In the genomic region with DNA sequence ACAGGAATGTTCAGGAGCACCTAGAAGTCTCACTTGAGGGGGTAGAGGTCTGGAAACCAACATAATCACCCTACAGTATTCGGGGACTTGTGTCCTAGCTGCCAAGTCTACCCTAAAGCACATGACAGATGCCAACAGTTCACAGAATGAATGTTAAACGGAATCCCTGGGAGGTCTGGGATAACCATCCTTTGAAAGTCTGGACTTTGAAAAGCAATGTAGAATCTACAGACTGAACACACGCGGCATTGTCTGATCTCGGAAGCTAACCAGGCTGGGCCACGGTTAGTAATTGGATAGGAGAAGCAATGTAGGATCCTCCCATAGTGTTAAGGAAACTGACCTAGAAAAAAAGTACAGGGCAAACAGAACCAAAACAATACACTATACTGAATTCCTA, we compare ENCODE assay signal across 12 mouse cellular contexts.
DNase-seq lines count a peak whose midpoint lies in the region; ATAC-seq lines count a peak whose summit lies in the region.
"Had no signal": no experiment of that assay in that cellular context is flagged by ENCODE, and none has a peak within 500 bp of the region (broad histone marks: within the 10 kb centered on the region; RNA-seq: fewer than 3 reads in every experiment).

No protein-coding gene starts in this region.

- no peak for DNase-seq in hindbrain, embryonic 11.5 days (ENCODE audit: low spot score)
- no peak for DNase-seq in hindbrain, embryonic 10.5 days (ENCODE audit: low spot score)
- peak; percentile 48 for DNase-seq in midbrain, embryonic 14.5 days
- no peak for DNase-seq in midbrain, embryonic 11.5 days (ENCODE audit: low spot score, missing footprints)
- peak; percentile 25 to 62 for DNase-seq in kidney, postnatal 36 days
- DNase-seq in right cerebral cortex, adult 2 months (ENCODE audit: low spot score in 2 of 2) = no peak
- DNase-seq: adrenal gland, postnatal 14 days; cerebellum, postnatal 36 days had no signal

- H3K36me3 ChIP-seq in forebrain, embryonic 13.5 days (ENCODE audit: poor library complexity, severe bottlenecking) = peaks cover 4% of the 10 kb centered on the region; the same call in 1 of the 2 replicates
- no peaks in the 10 kb centered on the region for H3K36me3 ChIP-seq in forebrain, embryonic 16.5 days (ENCODE audit: control insufficient read depth, insufficient read depth)
- H3K36me3 ChIP-seq in hindbrain, embryonic 11.5 days (ENCODE audit: control insufficient read depth, insufficient read depth, low read length) = no peaks in the 10 kb centered on the region
- H3K36me3 ChIP-seq in hindbrain, embryonic 10.5 days = peaks cover 72% of the 10 kb centered on the region
- no peaks in the 10 kb centered on the region for H3K36me3 ChIP-seq in midbrain, embryonic 14.5 days (ENCODE audit: control insufficient read depth, insufficient read depth, low read length)
- H3K36me3 ChIP-seq in midbrain, embryonic 11.5 days (ENCODE audit: control insufficient read depth, insufficient read depth, low read length) = 0 out of 2 replicates have a peak, but pooled peaks cover 2% of the 10 kb centered on the region
- H3K36me3 ChIP-seq: embryonic facial prominence, embryonic 13.5 days had no signal

- H3K27ac ChIP-seq in forebrain, embryonic 13.5 days = peak overlapping the region; percentile 17; the same call in 1 of the 2 replicates
- H3K27ac ChIP-seq in forebrain, embryonic 16.5 days (ENCODE audit: low read length) = no peak overlapping the region
- 0 out of 2 replicates have a peak overlapping the region, but pooled peaks have one; percentile 7 for H3K27ac ChIP-seq in hindbrain, embryonic 11.5 days (ENCODE audit: low read depth, low read length)
- no peak overlapping the region for H3K27ac ChIP-seq in hindbrain, embryonic 10.5 days
- H3K27ac ChIP-seq in midbrain, embryonic 14.5 days (replicated peaks; ENCODE audit: low read depth, low read length) = no peak overlapping the region
- H3K27ac ChIP-seq in midbrain, embryonic 11.5 days (ENCODE audit: low read depth, low read length) = no peak overlapping the region

- ATAC-seq in forebrain, embryonic 13.5 days = no peak
- ATAC-seq in forebrain, embryonic 16.5 days = no peak
- ATAC-seq in hindbrain, embryonic 11.5 days (ENCODE audit: low FRiP score) = no peak
- no peak for ATAC-seq in midbrain, embryonic 14.5 days (ENCODE audit: low FRiP score, low TSS enrichment)
- ATAC-seq in midbrain, embryonic 11.5 days (ENCODE audit: low FRiP score) = no peak

- no peak overlapping the region for H3K4me3 ChIP-seq in forebrain, embryonic 13.5 days
- H3K4me3 ChIP-seq in forebrain, embryonic 16.5 days (replicated peaks; ENCODE audit: low read length) = no peak overlapping the region
- no peak overlapping the region for H3K4me3 ChIP-seq in hindbrain, embryonic 11.5 days (ENCODE audit: low read depth, low read length)
- no peak overlapping the region for H3K4me3 ChIP-seq in hindbrain, embryonic 10.5 days
- no peak overlapping the region for H3K4me3 ChIP-seq in midbrain, embryonic 14.5 days (replicated peaks; ENCODE audit: low read depth, low read length)
- no peak overlapping the region for H3K4me3 ChIP-seq in midbrain, embryonic 11.5 days (ENCODE audit: low read depth, low read length)
- H3K4me3 ChIP-seq: embryonic facial prominence, embryonic 13.5 days; forebrain, embryonic 12.5 days had no signal

- no peaks in the 10 kb centered on the region for H3K9me3 ChIP-seq in forebrain, embryonic 13.5 days (replicated peaks)
- H3K9me3 ChIP-seq in forebrain, embryonic 16.5 days (ENCODE audit: control insufficient read depth, low read length) = no peaks in the 10 kb centered on the region
- no peaks in the 10 kb centered on the region for H3K9me3 ChIP-seq in hindbrain, embryonic 11.5 days (ENCODE audit: control insufficient read depth, low read length)
- H3K9me3 ChIP-seq in hindbrain, embryonic 10.5 days = no peaks in the 10 kb centered on the region
- no peaks in the 10 kb centered on the region for H3K9me3 ChIP-seq in midbrain, embryonic 14.5 days (ENCODE audit: control insufficient read depth, low read length)
- H3K9me3 ChIP-seq in midbrain, embryonic 11.5 days (ENCODE audit: control insufficient read depth, low read length) = no peaks in the 10 kb centered on the region
- H3K9me3 ChIP-seq: embryonic facial prominence, embryonic 13.5 days; forebrain, embryonic 12.5 days had no signal

- peaks cover 63% of the 10 kb centered on the region for H3K4me1 ChIP-seq in forebrain, embryonic 13.5 days
- peaks cover 36% of the 10 kb centered on the region for H3K4me1 ChIP-seq in forebrain, embryonic 16.5 days (replicated peaks; ENCODE audit: control insufficient read depth, insufficient read depth, low read length)
- H3K4me1 ChIP-seq in hindbrain, embryonic 11.5 days (replicated peaks; ENCODE audit: control insufficient read depth, insufficient read depth, low read length) = 0 out of 2 replicates have a peak, but pooled peaks cover 4% of the 10 kb centered on the region
- peaks cover 43% of the 10 kb centered on the region for H3K4me1 ChIP-seq in hindbrain, embryonic 10.5 days (replicated peaks)
- peaks cover 11% of the 10 kb centered on the region for H3K4me1 ChIP-seq in midbrain, embryonic 14.5 days (ENCODE audit: control insufficient read depth, insufficient read depth, low read length)
- H3K4me1 ChIP-seq in midbrain, embryonic 11.5 days (ENCODE audit: control insufficient read depth, insufficient read depth, low read length) = peaks cover 13% of the 10 kb centered on the region

- 48% methylated on average over 6 of the region's 6 CpGs for WGBS in forebrain, embryonic 13.5 days
- WGBS in forebrain, embryonic 16.5 days = 29% methylated on average over 6 of the region's 6 CpGs
- 81% methylated on average over 6 of the region's 6 CpGs for WGBS in hindbrain, embryonic 11.5 days
- WGBS in hindbrain, embryonic 10.5 days = 82% methylated on average over 6 of the region's 6 CpGs
- 60% methylated on average over 6 of the region's 6 CpGs for WGBS in midbrain, embryonic 14.5 days
- WGBS in midbrain, embryonic 11.5 days = 83% methylated on average over 6 of the region's 6 CpGs

- no peak overlapping the region for H3K4me2 ChIP-seq in forebrain, embryonic 13.5 days
- no peak overlapping the region for H3K4me2 ChIP-seq in forebrain, embryonic 16.5 days (ENCODE audit: low read length)
- no peak overlapping the region for H3K4me2 ChIP-seq in hindbrain, embryonic 11.5 days (replicated peaks; ENCODE audit: low read depth, low read length)
- no peak overlapping the region for H3K4me2 ChIP-seq in midbrain, embryonic 14.5 days (ENCODE audit: low read length)
- no peak overlapping the region for H3K4me2 ChIP-seq in midbrain, embryonic 11.5 days
- H3K4me2 ChIP-seq: embryonic facial prominence, embryonic 13.5 days; forebrain, embryonic 12.5 days had no signal

- H3K27me3 ChIP-seq in forebrain, embryonic 13.5 days = no peaks in the 10 kb centered on the region
- H3K27me3 ChIP-seq in forebrain, embryonic 16.5 days (replicated peaks; ENCODE audit: control insufficient read depth, insufficient read depth, low read length) = no peaks in the 10 kb centered on the region
- H3K27me3 ChIP-seq in hindbrain, embryonic 11.5 days (ENCODE audit: control insufficient read depth, insufficient read depth, low read length) = no peaks in the 10 kb centered on the region
- no peaks in the 10 kb centered on the region for H3K27me3 ChIP-seq in hindbrain, embryonic 10.5 days (ENCODE audit: insufficient read depth, poor library complexity, severe bottlenecking)
- no peaks in the 10 kb centered on the region for H3K27me3 ChIP-seq in midbrain, embryonic 14.5 days (ENCODE audit: control insufficient read depth, insufficient read depth, low read length)
- no peaks in the 10 kb centered on the region for H3K27me3 ChIP-seq in midbrain, embryonic 11.5 days (ENCODE audit: control insufficient read depth, insufficient read depth, low read length)
- H3K27me3 ChIP-seq: embryonic facial prominence, embryonic 13.5 days; forebrain, embryonic 12.5 days had no signal

- H3K9ac ChIP-seq in forebrain, embryonic 13.5 days = no peak overlapping the region
- no peak overlapping the region for H3K9ac ChIP-seq in forebrain, embryonic 16.5 days (replicated peaks; ENCODE audit: low read depth, low read length)
- H3K9ac ChIP-seq in hindbrain, embryonic 11.5 days (ENCODE audit: low read depth, low read length) = no peak overlapping the region
- no peak overlapping the region for H3K9ac ChIP-seq in midbrain, embryonic 14.5 days (replicated peaks; ENCODE audit: low read length)
- no peak overlapping the region for H3K9ac ChIP-seq in midbrain, embryonic 11.5 days (ENCODE audit: low read length)
- H3K9ac ChIP-seq: embryonic facial prominence, embryonic 13.5 days; forebrain, embryonic 12.5 days had no signal

Comparison
In these comparisons a context has a peak if more than half of its experiments do, and no peak if none do; other contexts are left out.
1. H3K27ac ChIP-seq: peak in forebrain, embryonic 13.5 days (single experiment) and hindbrain, embryonic 11.5 days (single experiment); none in forebrain, embryonic 16.5 days (single experiment), hindbrain, embryonic 10.5 days (single experiment), midbrain, embryonic 14.5 days (single experiment) and midbrain, embryonic 11.5 days (single experiment).
2. DNase-seq: peak in midbrain, embryonic 14.5 days (single experiment) and kidney, postnatal 36 days (2 of 2); none in hindbrain, embryonic 11.5 days (single experiment), hindbrain, embryonic 10.5 days (single experiment), midbrain, embryonic 11.5 days (single experiment) and right cerebral cortex, adult 2 months (0 of 2).